Mouse (Mus musculus) neural tube, embryonic 12.5 days (tissue): Measurements from ENCODE around the gene Nop9. TPM values are rescaled to one million over a fixed set of nuclear protein-coding genes. Genes with fewer than 3 reads are reported as not detected.
"Not testable (repeated sequence)": the region's sequence is repeated elsewhere in the genome, so short reads cannot be mapped to it uniquely, and the experiment has no call there.

Source experiments
- ATAC-seq: fragments of 200-750 bp; cut with Nextera tagmentation; 2 replicates; pipeline ENCODE4 v1.8.0; 2017; ENCODE audit warnings: low read depth, mild to moderate bottlenecking, moderate TSS enrichment, moderate library complexity; ENCODE audit not compliant: low FRiP score
- H3K27ac ChIP-seq: fragments of 300-500 bp; sonication (generic); 2 replicates; pipeline ENCODE4 v1.5.1; 2016
- H3K27me3 ChIP-seq: fragments of 300-500 bp; sonication (generic); replicated peaks from 2 replicates; pipeline ENCODE4 v1.6.1; 2016; ENCODE audit warnings: mild to moderate bottlenecking
- H3K36me3 ChIP-seq: fragments of 300-500 bp; sonication (generic); 2 replicates; pipeline ENCODE4 v1.6.1; 2016; ENCODE audit warnings: mild to moderate bottlenecking
- H3K4me1 ChIP-seq: fragments of 300-500 bp; sonication (generic); 2 replicates; pipeline ENCODE4 v1.6.1; 2016
- H3K4me2 ChIP-seq: fragments of 300-500 bp; sonication (generic); replicated peaks from 2 replicates; pipeline ENCODE4 v1.6.1; 2016; ENCODE audit warnings: mild to moderate bottlenecking
- H3K4me3 ChIP-seq: fragments of 300-500 bp; sonication (generic); 2 replicates; pipeline ENCODE4 v1.5.1; 2016
- H3K9ac ChIP-seq: fragments of 300-500 bp; sonication (generic); 2 replicates; pipeline ENCODE4 v1.6.1; 2016; ENCODE audit warnings: mild to moderate bottlenecking
- H3K9me3 ChIP-seq: fragments of 300-500 bp; sonication (generic); 2 replicates; pipeline ENCODE4 v1.6.1; 2016; ENCODE audit warnings: mild to moderate bottlenecking
- WGBS: fragments of 180-500 bp; shearing (Covaris S2); methylation state at CpG from one replicate; pipeline ENCODE4 v1.1.7; 2016; 5-methylcytosine and 5-hydroxymethylcytosine counted together
- polyA plus RNA-seq: library from polyadenylated mRNA; unstranded; fragments of >200 nt; fragmentation: Nextera tagmentation; extraction: Ambion mirVana; gene quantifications from 2 replicates; pipeline ENCODE4 v1.2.1, GENCODE M21; 2016

The Nop9 gene
- polyA plus RNA-seq, 1 experiment from 2014 or later, result 47.0 TPM

GRCm38 (mm10) chr14:55733889-55734288, 11.6 kb upstream of the Nop9 start:
- Histone ChIP-seq H3K4me3 (no peak overlapping the region), H3K36me3 (peaks cover 7% of the 10 kb centered on the region), H3K4me2 (no peak overlapping the region), H3K4me1 (no peaks in the 10 kb centered on the region), H3K9ac (no peak overlapping the region), H3K9me3 (no peaks in the 10 kb centered on the region), H3K27ac (no peak overlapping the region), H3K27me3 (no peaks in the 10 kb centered on the region)
- 79% methylated on average over 10 of the region's 10 CpGs for WGBS
- ATAC-seq, result no peak

GRCm38 (mm10) chr14:55734869-55735268, 10.6 kb upstream of the Nop9 start:
- Histone ChIP-seq H3K4me2 (no peak overlapping the region), H3K27ac (no peak overlapping the region), H3K36me3 (peaks cover 15% of the 10 kb centered on the region), H3K4me1 (no peaks in the 10 kb centered on the region), H3K27me3 (no peaks in the 10 kb centered on the region), H3K9me3 (no peaks in the 10 kb centered on the region), H3K9ac (no peak overlapping the region), H3K4me3 (no peak overlapping the region)
- WGBS, result 77% methylated on average over 7 of the region's 7 CpGs
- no peak for ATAC-seq

- no peak for ATAC-seq
- Histone ChIP-seq H3K27me3 (no peaks in the 10 kb centered on the region), H3K4me2 (no peak overlapping the region), H3K27ac (no peak overlapping the region), H3K9ac (no peak overlapping the region), H3K9me3 (no peaks in the 10 kb centered on the region), H3K4me3 (no peak overlapping the region), H3K36me3 (peaks cover 20% of the 10 kb centered on the region), H3K4me1 (no peaks in the 10 kb centered on the region)
- WGBS, result 77% methylated on average over 3 of the region's 3 CpGs
Observed at GRCm38 (mm10) chr14:55735334-55735733, 10.2 kb upstream of the Nop9 start.

GRCm38 (mm10) chr14:55735758-55736157, 9.7 kb upstream of the Nop9 start:
- ATAC-seq, result no peak
- 87% methylated on average over 4 of the region's 4 CpGs for WGBS
- H3K27me3 ChIP-seq, result no peaks in the 10 kb centered on the region
- H3K9ac ChIP-seq, result no peak overlapping the region
- no peaks in the 10 kb centered on the region for H3K4me1 ChIP-seq
- no peak overlapping the region for H3K4me2 ChIP-seq
- H3K9me3 ChIP-seq, result no peaks in the 10 kb centered on the region
- H3K4me3 ChIP-seq, result no peak overlapping the region
- peaks cover 24% of the 10 kb centered on the region for H3K36me3 ChIP-seq
- no peak overlapping the region for H3K27ac ChIP-seq

- 89% methylated on average over 9 of the region's 9 CpGs for WGBS
- H3K4me1 ChIP-seq, result no peaks in the 10 kb centered on the region
- no peaks in the 10 kb centered on the region for H3K27me3 ChIP-seq
- no peak overlapping the region for H3K4me3 ChIP-seq
- peaks cover 32% of the 10 kb centered on the region for H3K36me3 ChIP-seq
- no peaks in the 10 kb centered on the region for H3K9me3 ChIP-seq
- H3K27ac ChIP-seq, result no peak overlapping the region
- no peak overlapping the region for H3K9ac ChIP-seq
- ATAC-seq, result no peak
- no peak overlapping the region for H3K4me2 ChIP-seq
Observed at GRCm38 (mm10) chr14:55737086-55737687, 8.3 kb upstream of the Nop9 start.

GRCm38 (mm10) chr14:55743711-55744110, 1.8 kb upstream of the Nop9 start:
- H3K4me2 ChIP-seq, result peak overlapping the region; percentile 98
- H3K36me3 ChIP-seq, result peaks cover 36% of the 10 kb centered on the region
- H3K27me3 ChIP-seq, result no peaks in the 10 kb centered on the region
- 26% methylated on average over 10 of the region's 10 CpGs for WGBS
- H3K4me3 ChIP-seq, result no peak overlapping the region
- H3K9ac ChIP-seq, result no peak overlapping the region
- peak; percentile 44 for ATAC-seq
- peaks cover 26% of the 10 kb centered on the region for H3K4me1 ChIP-seq
- no peak overlapping the region for H3K27ac ChIP-seq
- H3K9me3 ChIP-seq, result no peaks in the 10 kb centered on the region

- ATAC-seq, result no peak; the same call in 1 of the 2 replicates
- H3K4me2 ChIP-seq, result peak overlapping the region; percentile 98
- H3K27ac ChIP-seq, result peak overlapping the region; percentile 32; the same call in 1 of the 2 replicates
- H3K4me1 ChIP-seq, result peaks cover 26% of the 10 kb centered on the region
- peak overlapping the region; percentile 84 for H3K4me3 ChIP-seq
- no peaks in the 10 kb centered on the region for H3K27me3 ChIP-seq
- no peaks in the 10 kb centered on the region for H3K9me3 ChIP-seq
- H3K9ac ChIP-seq, result peak overlapping the region; percentile 80
- under 1% methylated on average over 31 of the region's 31 CpGs for WGBS
- peaks cover 32% of the 10 kb centered on the region for H3K36me3 ChIP-seq
Observed at GRCm38 (mm10) chr14:55745861-55746237, 356 bp downstream of the Nop9 start.

GRCm38 (mm10) chr14:55747051-55747847, 1.8 kb downstream of the Nop9 start:
- Histone ChIP-seq H3K27ac (no peak overlapping the region), H3K9me3 (no peaks in the 10 kb centered on the region), H3K27me3 (no peaks in the 10 kb centered on the region), H3K4me2 (peak overlapping the region; percentile 98), H3K9ac (no peak overlapping the region), H3K36me3 (peaks cover 38% of the 10 kb centered on the region), H3K4me1 (peaks cover 26% of the 10 kb centered on the region), H3K4me3 (no peak overlapping the region)
- ATAC-seq, result no peak
- WGBS, result 92% methylated on average over 10 of the region's 10 CpGs

- H3K9me3 ChIP-seq, result no peaks in the 10 kb centered on the region
- 84% methylated on average over 6 of the region's 6 CpGs for WGBS
- H3K4me1 ChIP-seq, result peaks cover 7% of the 10 kb centered on the region; the same call in 1 of the 2 replicates
- H3K27ac ChIP-seq, result no peak overlapping the region
- no peak overlapping the region for H3K9ac ChIP-seq
- peaks cover 22% of the 10 kb centered on the region for H3K27me3 ChIP-seq
- peaks cover 40% of the 10 kb centered on the region for H3K36me3 ChIP-seq
- no peak for ATAC-seq
- no peak overlapping the region for H3K4me2 ChIP-seq
- H3K4me3 ChIP-seq, result no peak overlapping the region
Observed at GRCm38 (mm10) chr14:55757566-55757965, 12.1 kb downstream of the Nop9 start.

GRCm38 (mm10) chr14:55758363-55758784, 12.9 kb downstream of the Nop9 start, which contains the start of gene Cideb:
Gene Cideb, minus strand, starts transcription at chr14:55758458.
- no peak for ATAC-seq

GRCm38 (mm10) chr14:55760156-55760555, 14.7 kb downstream of the Nop9 start:
- H3K9ac ChIP-seq, H3K4me3 ChIP-seq, H3K27ac ChIP-seq, H3K4me1 ChIP-seq, H3K9me3 ChIP-seq: not testable (repeated sequence)
- peaks cover 47% of the 10 kb centered on the region for H3K27me3 ChIP-seq
- peaks cover 14% of the 10 kb centered on the region for H3K36me3 ChIP-seq
- peak overlapping the region; percentile 40 for H3K4me2 ChIP-seq
- WGBS, result 3% methylated on average over 6 of the region's 6 CpGs
- peak; percentile 12 for ATAC-seq

More at GRCm38 (mm10) chr14:55758363-55758784, 12.9 kb downstream of the Nop9 start, which contains the start of gene Cideb:
- peaks cover 32% of the 10 kb centered on the region for H3K36me3 ChIP-seq
- no peak within 1 kb of the TSS for H3K27ac ChIP-seq
- H3K4me3 ChIP-seq, result no peak within 1 kb of the TSS
- H3K4me1 ChIP-seq, result peaks cover 7% of the 10 kb centered on the region; the same call in 1 of the 2 replicates
- H3K27me3 ChIP-seq, result peaks cover 30% of the 10 kb centered on the region
- no peaks in the 10 kb centered on the region for H3K9me3 ChIP-seq
- no peak within 1 kb of the TSS for H3K9ac ChIP-seq
- no peak within 1 kb of the TSS; the same call in 1 of the 2 replicates for H3K4me2 ChIP-seq
- 20% methylated on average over 8 of the region's 8 CpGs for WGBS

- no peaks in the 10 kb centered on the region for H3K9me3 ChIP-seq
- H3K4me1 ChIP-seq, result peaks cover 7% of the 10 kb centered on the region; the same call in 1 of the 2 replicates
- H3K4me3 ChIP-seq, result peak within 1 kb of the TSS; percentile 52
- H3K9ac ChIP-seq, result peak within 1 kb of the TSS; percentile 64
- peaks cover 4% of the 10 kb centered on the region for H3K36me3 ChIP-seq
- no peak for ATAC-seq
- H3K27ac ChIP-seq, result no peak within 1 kb of the TSS
- WGBS, result 69% methylated on average over 6 of the region's 6 CpGs
- peaks cover 55% of the 10 kb centered on the region for H3K27me3 ChIP-seq
- peak within 1 kb of the TSS; percentile 86 for H3K4me2 ChIP-seq
Observed at GRCm38 (mm10) chr14:55761163-55761562, 15.7 kb downstream of the Nop9 start, which contains the start of gene Ltb4r2. Gene Ltb4r2, plus strand, starts transcription at chr14:55761428.
